Mouse (Mus musculus): ENCODE results near the gene Arl2bp. TPM values are rescaled to one million over a fixed set of nuclear protein-coding genes. Genes with fewer than 3 reads are reported as not detected.

Gene Arl2bp
- polyA plus RNA-seq, 1 experiment from 2014 or later, result 179 TPM

GRCm38 (mm10) chr8:94697956-94698355, 31.6 kb downstream of the Arl2bp start:
- no peaks in the 10 kb centered on the region for H3K36me3 ChIP-seq (replicated peaks)
- peaks cover 63% of the 10 kb centered on the region for H3K27me3 ChIP-seq (replicated peaks; ENCODE audit: low read depth, poor library complexity, severe bottlenecking)
- H3K27ac ChIP-seq (replicated peaks), result no peak overlapping the region
- DNase-seq (ENCODE audit: low spot score), result peak; percentile 4
- no peaks in the 10 kb centered on the region for H3K9me3 ChIP-seq
- WGBS, result 79% methylated on average over 6 of the region's 6 CpGs
- H3K4me1 ChIP-seq, result peaks cover 20% of the 10 kb centered on the region
- no peak overlapping the region for H3K4me3 ChIP-seq

DNA sequence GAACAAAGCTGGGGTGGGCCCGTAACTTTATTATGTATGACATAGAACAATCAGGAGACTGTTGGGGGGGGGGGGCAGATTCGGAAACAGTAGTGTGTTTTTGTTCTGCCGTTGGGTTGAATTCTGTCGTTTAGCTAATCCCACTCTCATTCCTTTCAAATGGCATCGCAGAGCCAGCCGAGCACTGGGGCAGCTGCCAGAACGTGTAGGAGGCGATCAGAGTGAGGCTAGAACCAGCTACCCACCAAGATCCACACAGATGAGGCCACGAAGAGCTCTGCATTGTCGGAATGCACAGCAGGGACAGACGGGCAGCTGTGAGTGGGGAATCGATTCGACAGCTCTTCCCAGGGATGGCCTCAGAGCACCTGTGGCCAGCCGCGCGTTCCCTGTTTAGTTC, 33.0 kb downstream of the Arl2bp start:
- WGBS, result 70% methylated on average over 16 of the region's 16 CpGs
- H3K9me3 ChIP-seq, result no peaks in the 10 kb centered on the region
- DNase-seq (ENCODE audit: low spot score), result peak; percentile 6
- peaks cover 49% of the 10 kb centered on the region for H3K27me3 ChIP-seq (replicated peaks; ENCODE audit: low read depth, poor library complexity, severe bottlenecking)
- no peaks in the 10 kb centered on the region for H3K36me3 ChIP-seq (replicated peaks)
- no peak overlapping the region for H3K4me3 ChIP-seq
- no peak overlapping the region for H3K27ac ChIP-seq (replicated peaks)
- H3K4me1 ChIP-seq, result peaks cover 20% of the 10 kb centered on the region

DNA sequence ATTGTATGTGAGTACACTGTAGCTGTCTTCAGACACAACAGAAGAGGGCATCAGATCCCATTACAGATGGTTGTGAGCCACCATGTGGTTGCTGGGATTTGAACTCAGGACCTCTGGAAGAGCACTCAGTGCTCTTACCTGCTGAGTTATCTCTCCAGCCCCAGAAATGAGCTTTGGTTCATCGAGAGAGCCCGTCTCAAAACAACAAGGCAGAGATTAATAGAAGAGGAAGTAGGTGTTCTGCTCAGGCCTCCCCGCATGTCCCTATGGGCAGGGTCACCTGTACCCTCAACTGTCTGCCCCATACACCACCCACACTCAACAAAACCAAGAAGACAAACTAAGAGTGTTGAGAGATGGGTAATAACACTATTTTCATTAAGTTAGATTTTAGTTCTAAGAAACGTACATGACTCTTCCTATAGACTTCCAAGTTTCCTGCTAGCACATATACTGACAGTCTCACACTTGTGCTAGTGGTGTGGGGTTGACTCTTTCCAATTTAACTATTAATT, 34.1 kb downstream of the Arl2bp start:
- peak; percentile 3 for DNase-seq (ENCODE audit: low spot score)
- Histone ChIP-seq H3K9me3 (no peaks in the 10 kb centered on the region), H3K36me3 (replicated peaks) (no peaks in the 10 kb centered on the region), H3K27ac (replicated peaks) (no peak overlapping the region), H3K4me1 (peaks cover 12% of the 10 kb centered on the region), H3K4me3 (no peak overlapping the region), H3K27me3 (replicated peaks; ENCODE audit: low read depth, poor library complexity, severe bottlenecking) (peaks cover 43% of the 10 kb centered on the region)
- WGBS, result 91% methylated on average over 4 of the region's 4 CpGs

- Histone ChIP-seq H3K4me3 (peak overlapping the region; percentile 60), H3K27me3 (replicated peaks; ENCODE audit: low read depth, poor library complexity, severe bottlenecking) (peaks cover 26% of the 10 kb centered on the region), H3K9me3 (no peaks in the 10 kb centered on the region), H3K36me3 (replicated peaks) (no peaks in the 10 kb centered on the region), H3K4me1 (peaks cover 8% of the 10 kb centered on the region; the same call in 1 of the 2 replicates), H3K27ac (replicated peaks) (no peak overlapping the region)
- 71% methylated on average over 3 of the region's 3 CpGs for WGBS
- no peak for DNase-seq (ENCODE audit: low spot score)
These were observed 35.8 kb downstream of the Arl2bp start for GRCm38 (mm10) chr8:94702156-94702555.

DNA sequence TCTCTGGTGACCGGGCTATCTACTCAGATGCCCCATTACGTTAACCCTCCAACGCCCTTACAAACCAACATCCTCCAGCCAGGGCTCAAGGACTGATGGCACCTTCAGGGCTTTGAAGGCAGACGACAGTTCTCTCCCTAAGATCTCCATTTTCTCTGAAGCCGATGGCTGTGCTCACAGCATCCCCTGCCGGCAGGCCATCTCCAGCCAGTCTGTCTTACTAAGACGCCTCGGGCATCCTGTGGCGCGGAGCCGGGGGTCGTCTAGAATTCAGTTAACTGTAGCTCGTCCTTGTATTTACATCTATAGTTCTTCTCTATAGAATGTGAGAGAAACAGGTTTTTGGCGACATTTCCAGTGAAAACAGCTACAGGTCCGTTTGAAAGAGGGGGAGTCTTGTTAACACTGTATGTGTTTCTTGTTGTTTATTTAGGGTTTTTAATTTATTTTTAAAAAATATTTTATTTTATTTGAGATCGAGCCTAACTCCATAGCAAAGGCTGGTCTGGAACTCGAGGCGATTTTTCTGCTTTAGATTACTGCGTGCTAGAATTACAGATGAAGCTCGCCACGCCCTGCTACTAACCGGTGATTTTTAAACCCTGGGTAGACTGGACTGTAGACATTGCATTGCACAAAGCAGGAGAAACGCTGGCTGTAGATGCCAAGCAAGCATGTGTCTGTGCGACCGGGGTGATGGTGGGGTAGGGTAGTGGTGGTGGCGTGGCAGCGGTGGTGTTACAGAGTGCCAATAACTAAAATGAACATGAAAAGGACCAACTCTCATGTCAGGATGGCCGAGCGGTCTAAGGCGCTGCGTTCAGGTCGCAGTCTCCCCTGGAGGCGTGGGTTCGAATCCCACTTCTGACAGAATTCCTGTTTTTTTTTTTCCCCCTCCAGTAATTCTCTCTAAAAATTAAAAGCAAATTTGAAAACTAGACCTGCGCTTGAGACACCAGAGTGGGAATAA, 36.7 kb downstream of the Arl2bp start:
- Histone ChIP-seq H3K9me3 (no peaks in the 10 kb centered on the region), H3K4me1 (peaks cover 11% of the 10 kb centered on the region; the same call in 1 of the 2 replicates), H3K27me3 (replicated peaks; ENCODE audit: low read depth, poor library complexity, severe bottlenecking) (peaks cover 16% of the 10 kb centered on the region), H3K27ac (replicated peaks) (peak overlapping the region; percentile 40), H3K36me3 (replicated peaks) (no peaks in the 10 kb centered on the region), H3K4me3 (peak overlapping the region; percentile 60)
- under 1% methylated on average over 35 of the region's 35 CpGs for WGBS
- peak; percentile 89 for DNase-seq (ENCODE audit: low spot score)

GRCm38 (mm10) chr8:94703972-94704668, 37.7 kb downstream of the Arl2bp start:
- under 1% methylated on average over 35 of the region's 35 CpGs for WGBS
- Histone ChIP-seq H3K9me3 (no peaks in the 10 kb centered on the region), H3K4me1 (peaks cover 11% of the 10 kb centered on the region; the same call in 1 of the 2 replicates), H3K4me3 (peak overlapping the region; percentile 60), H3K36me3 (replicated peaks) (no peaks in the 10 kb centered on the region), H3K27ac (replicated peaks) (no peak overlapping the region; the same call in 1 of the 2 replicates), H3K27me3 (replicated peaks; ENCODE audit: low read depth, poor library complexity, severe bottlenecking) (peaks cover 11% of the 10 kb centered on the region; the same call in 1 of the 2 replicates)
- peak; percentile 96 for DNase-seq (ENCODE audit: low spot score)

DNA sequence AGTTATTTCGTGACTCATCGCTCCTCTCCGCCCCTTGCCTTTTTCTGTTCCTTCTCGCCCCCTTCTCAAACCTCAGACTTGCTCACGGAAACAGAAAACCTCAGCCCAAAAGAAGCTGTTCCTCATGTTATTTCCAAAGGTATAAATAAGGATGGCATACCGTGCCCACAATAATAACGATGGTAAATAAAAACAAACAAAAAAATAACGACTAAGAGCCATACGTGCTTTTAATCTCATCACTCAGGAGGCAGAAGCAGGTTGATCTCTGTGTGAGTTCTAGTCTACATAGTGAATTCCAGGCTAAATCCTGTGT, 38.2 kb downstream of the Arl2bp start:
- peaks cover 6% of the 10 kb centered on the region; the same call in 1 of the 2 replicates for H3K27me3 ChIP-seq (replicated peaks; ENCODE audit: low read depth, poor library complexity, severe bottlenecking)
- H3K4me3 ChIP-seq, result peak overlapping the region; percentile 60
- H3K27ac ChIP-seq (replicated peaks), result no peak overlapping the region
- 19% methylated on average over 9 of the region's 9 CpGs for WGBS
- DNase-seq (ENCODE audit: low spot score), result no peak
- no peaks in the 10 kb centered on the region for H3K9me3 ChIP-seq
- H3K4me1 ChIP-seq, result peaks cover 11% of the 10 kb centered on the region; the same call in 1 of the 2 replicates
- no peaks in the 10 kb centered on the region for H3K36me3 ChIP-seq (replicated peaks)

DNA sequence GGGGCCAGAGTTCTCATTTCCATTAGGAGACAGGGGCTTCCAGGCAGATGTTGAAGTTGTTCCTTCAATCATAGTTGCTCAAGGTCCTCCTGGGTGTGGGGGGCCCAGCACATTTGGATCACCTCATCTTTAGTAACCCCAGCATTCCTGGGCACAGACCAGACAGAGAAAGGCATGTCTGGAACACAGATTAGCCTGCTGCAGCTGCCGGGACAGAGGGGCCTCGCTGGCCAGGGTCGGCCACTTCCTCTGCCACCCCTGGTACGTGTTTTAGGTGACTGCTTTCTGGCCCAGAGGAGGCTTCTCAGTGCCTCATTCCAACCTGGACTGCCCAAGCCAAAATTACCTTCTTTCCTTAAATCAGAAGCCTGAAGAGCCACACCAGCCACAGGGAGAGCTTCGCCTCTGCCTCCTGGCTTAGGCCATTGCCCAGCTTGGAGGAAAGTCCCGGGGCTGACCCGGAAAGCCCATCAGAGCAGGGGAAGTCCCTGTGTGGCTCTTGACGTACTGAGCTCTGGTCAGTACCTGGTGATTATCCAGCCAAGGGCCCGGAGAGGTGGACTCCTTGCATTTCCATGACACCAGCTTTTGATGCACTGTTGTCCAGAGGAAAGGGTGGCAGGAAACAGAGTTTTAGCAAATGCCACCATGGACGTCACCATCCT, 39.3 kb downstream of the Arl2bp start:
- Histone ChIP-seq H3K4me1 (peaks cover 11% of the 10 kb centered on the region; the same call in 1 of the 2 replicates), H3K27me3 (replicated peaks; ENCODE audit: low read depth, poor library complexity, severe bottlenecking) (0 out of 2 replicates have a peak, but pooled peaks cover 5% of the 10 kb centered on the region), H3K9me3 (no peaks in the 10 kb centered on the region), H3K27ac (replicated peaks) (no peak overlapping the region), H3K36me3 (replicated peaks) (no peaks in the 10 kb centered on the region), H3K4me3 (no peak overlapping the region)
- DNase-seq (ENCODE audit: low spot score), result no peak
- WGBS, result 87% methylated on average over 10 of the region's 10 CpGs

GRCm38 (mm10) chr8:94706732-94707395, 40.5 kb downstream of the Arl2bp start:
- Histone ChIP-seq H3K27ac (replicated peaks) (no peak overlapping the region), H3K4me1 (peaks cover 11% of the 10 kb centered on the region; the same call in 1 of the 2 replicates), H3K27me3 (replicated peaks; ENCODE audit: low read depth, poor library complexity, severe bottlenecking) (0 out of 2 replicates have a peak, but pooled peaks cover 5% of the 10 kb centered on the region), H3K4me3 (no peak overlapping the region), H3K9me3 (no peaks in the 10 kb centered on the region), H3K36me3 (replicated peaks) (no peaks in the 10 kb centered on the region)
- 79% methylated on average over 9 of the region's 9 CpGs for WGBS
- DNase-seq (ENCODE audit: low spot score), result no peak

DNA sequence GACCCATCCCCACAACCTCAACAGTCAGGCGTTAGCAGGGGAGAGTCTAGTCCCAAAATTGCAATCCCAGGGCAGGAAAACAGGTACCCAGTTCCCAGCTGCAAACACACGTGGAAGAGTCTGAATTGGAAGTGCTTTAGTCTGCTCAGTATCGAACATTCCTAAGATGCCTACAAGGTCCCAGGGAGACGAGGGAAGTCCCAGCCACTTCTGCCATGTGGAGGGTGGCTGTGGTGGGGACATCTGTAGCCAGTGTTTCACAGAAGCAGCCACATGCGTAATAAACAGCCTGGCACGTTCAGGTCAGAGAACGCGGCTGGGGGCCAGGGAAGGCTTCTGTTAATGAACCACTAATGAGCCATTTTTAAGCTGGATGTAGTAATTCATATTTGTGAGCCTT, 43.9 kb downstream of the Arl2bp start:
- no peaks in the 10 kb centered on the region for H3K9me3 ChIP-seq
- no peak overlapping the region for H3K27ac ChIP-seq (replicated peaks)
- 0 out of 2 replicates have a peak, but pooled peaks cover 1% of the 10 kb centered on the region for H3K27me3 ChIP-seq (replicated peaks; ENCODE audit: low read depth, poor library complexity, severe bottlenecking)
- H3K4me1 ChIP-seq, result peaks cover 8% of the 10 kb centered on the region; the same call in 1 of the 2 replicates
- no peaks in the 10 kb centered on the region for H3K36me3 ChIP-seq (replicated peaks)
- H3K4me3 ChIP-seq, result no peak overlapping the region
- no peak for DNase-seq (ENCODE audit: low spot score)
- WGBS, result 68% methylated on average over 8 of the region's 8 CpGs

- Histone ChIP-seq H3K36me3 (replicated peaks) (no peaks in the 10 kb centered on the region), H3K4me1 (peaks cover 8% of the 10 kb centered on the region; the same call in 1 of the 2 replicates), H3K9me3 (no peaks in the 10 kb centered on the region), H3K4me3 (no peak overlapping the region), H3K27ac (replicated peaks) (no peak overlapping the region), H3K27me3 (replicated peaks; ENCODE audit: low read depth, poor library complexity, severe bottlenecking) (no peaks in the 10 kb centered on the region)
- DNase-seq (ENCODE audit: low spot score), result no peak
- 65% methylated on average over 5 of the region's 5 CpGs for WGBS
These were observed 44.8 kb downstream of the Arl2bp start for GRCm38 (mm10) chr8:94711160-94711718.

All from embryonic facial prominence, embryonic 10.5 days (tissue).